Mouse (Mus musculus) kidney, adult 2 months (tissue): ENCODE results near the gene Efcab3. TPM values are rescaled to one million over a fixed set of nuclear protein-coding genes. Genes with fewer than 3 reads are reported as not detected.
"Not testable (repeated sequence)": the region's sequence is repeated elsewhere in the genome, so short reads cannot be mapped to it uniquely, and the experiment has no call there.

Experiments used
- DNase-seq: peaks from one replicate; pipeline ENCODE4 v3.0.0; 2021
- H3K27ac ChIP-seq: fragments of 200-500 bp; 2 replicates; pipeline ENCODE4 v1.5.1; 2012; ENCODE audit warnings: low read depth, low read length, control low read depth, inconsistent platforms; ENCODE audit not compliant: insufficient read depth
- H3K27me3 ChIP-seq: fragments of 200-500 bp; replicated peaks from 2 replicates; pipeline ENCODE4 v1.6.1; 2012; ENCODE audit warnings: mild to moderate bottlenecking, moderate library complexity, low read length, inconsistent platforms; ENCODE audit not compliant: control insufficient read depth, insufficient read depth
- H3K36me3 ChIP-seq: fragments of 200-500 bp; 2 replicates; pipeline ENCODE4 v1.6.1; 2012; ENCODE audit warnings: mild to moderate bottlenecking, moderate library complexity, low read length, inconsistent platforms; ENCODE audit not compliant: control insufficient read depth, insufficient read depth
- H3K4me1 ChIP-seq: fragments of 200-500 bp; 2 replicates; pipeline ENCODE4 v1.6.1; 2011; ENCODE audit warnings: low read length; ENCODE audit not compliant: control insufficient read depth, insufficient read depth
- H3K4me3 ChIP-seq: fragments of 200-500 bp; 2 replicates; pipeline ENCODE4 v1.5.1; 2011; ENCODE audit warnings: mild to moderate bottlenecking, low read depth, low read length, control low read depth; ENCODE audit not compliant: insufficient read depth
- CTCF ChIP-seq: fragments of 200-500 bp; conservative IDR thresholded peaks from 2 replicates; pipeline ENCODE4 v1.5.1; 2011; ENCODE audit warnings: low read depth, mild to moderate bottlenecking, control low read depth, low read length, moderate library complexity, mixed read lengths; ENCODE audit not compliant: insufficient read depth, insufficient read length
- POLR2A ChIP-seq: fragments of 200-500 bp; IDR thresholded peaks from one replicate; pipeline ENCODE4 v1.6.1; 2011; ENCODE audit warnings: low read depth, low read length, control low read depth
- WGBS: fragments of 180-500 bp; shearing (Covaris S2); methylation state at CpG from one replicate; pipeline ENCODE4 v1.1.7; 2018; 5-methylcytosine and 5-hydroxymethylcytosine counted together
- polyA plus RNA-seq: library from polyadenylated mRNA; depleted of rRNA; stranded (reverse); fragments of >200 nt; gene quantifications from 2 replicates; pipeline ENCODE4 v1.2.3, GENCODE M21; 2012; rRNA removed

The Efcab3 gene
- polyA plus RNA-seq = 0.15 TPM in 1 of 2 replicates, not detected in the other

- Histone ChIP-seq H3K27me3 (no peaks in the 10 kb centered on the region), H3K36me3 (no peaks in the 10 kb centered on the region), H3K27ac (no peak within 1 kb of the TSS), H3K4me3 (no peak within 1 kb of the TSS), H3K4me1 (no peaks in the 10 kb centered on the region)
- no peak for DNase-seq
- TF ChIP-seq CTCF (no peak), POLR2A (no peak)
- 93% methylated on average over 5 of the region's 5 CpGs for WGBS
Measured at GRCm38 (mm10) chr11:105063292-105063691, at the start of gene Efcab3. TSS of gene Efcab3 (plus strand) at chr11:105063592.

- H3K36me3 ChIP-seq = no peaks in the 10 kb centered on the region
- no peaks in the 10 kb centered on the region for H3K27me3 ChIP-seq
- no peak overlapping the region for H3K27ac ChIP-seq
- peak; percentile 20 for DNase-seq
- H3K4me1 ChIP-seq = no peaks in the 10 kb centered on the region
- no peak overlapping the region for H3K4me3 ChIP-seq
- 68% methylated on average over 7 of the region's 7 CpGs for WGBS
- TF ChIP-seq POLR2A = no peak
- TF ChIP-seq CTCF = peak; percentile 31
Measured at GRCm38 (mm10) chr11:105021071-105021470, 42.3 kb upstream of the Efcab3 start.

DNA sequence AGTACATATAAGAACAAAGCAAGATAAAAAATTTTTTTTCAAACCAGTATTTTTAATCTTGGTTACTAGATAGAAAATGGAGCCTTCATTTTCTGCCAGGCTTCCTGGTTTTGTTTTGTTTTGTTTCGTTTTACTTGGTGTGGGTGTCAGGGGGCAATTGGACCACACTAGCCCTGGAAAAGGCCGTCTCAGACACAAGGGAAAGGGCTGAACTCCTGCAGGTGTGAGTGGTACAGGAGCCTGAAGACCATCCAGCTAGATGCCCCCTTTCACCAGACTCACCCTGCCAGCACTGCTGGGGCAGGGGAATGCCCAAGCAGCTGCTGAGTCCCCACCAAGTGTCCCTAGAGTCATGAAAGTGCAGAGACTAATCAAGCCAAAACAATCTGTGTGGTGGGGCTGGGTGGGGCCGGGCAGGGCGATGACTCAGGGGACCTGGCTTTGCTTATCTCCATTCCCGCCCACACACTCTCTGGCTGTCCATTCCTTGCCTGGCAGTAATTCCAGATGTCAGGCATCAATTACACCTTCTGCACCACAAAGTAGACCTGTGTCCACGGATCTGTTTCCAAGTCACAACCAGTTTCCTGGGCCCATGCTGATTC is 34.5 kb upstream of the Efcab3 start:
- 31% methylated on average over 6 of the region's 6 CpGs for WGBS
- H3K4me1 ChIP-seq = no peaks in the 10 kb centered on the region
- DNase-seq = no peak

DNA sequence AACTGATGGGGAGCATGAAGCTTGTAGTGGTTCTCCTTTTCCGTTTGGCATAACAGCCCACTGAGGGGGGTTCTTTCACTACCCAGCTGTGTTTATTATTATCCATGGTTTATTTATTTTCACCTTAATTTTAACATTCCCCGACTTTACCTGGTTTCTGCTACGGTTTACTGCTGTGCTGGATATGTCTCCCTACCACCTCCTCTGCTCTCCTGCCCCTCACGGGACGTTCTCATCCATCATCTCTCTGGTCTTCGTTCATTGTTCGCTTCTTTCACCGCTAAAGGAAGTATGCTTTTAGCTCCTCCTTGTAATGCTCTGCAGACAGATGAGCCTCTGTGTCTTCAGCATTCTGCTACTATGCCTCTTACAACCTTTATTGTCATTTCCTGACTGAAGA is 33.9 kb upstream of the Efcab3 start:
- H3K4me3 ChIP-seq = no peak overlapping the region
- 74% methylated on average over 8 of the region's 8 CpGs for WGBS
- no peak for TF ChIP-seq CTCF
- no peak for TF ChIP-seq POLR2A
- H3K4me1 ChIP-seq = no peaks in the 10 kb centered on the region
- H3K27ac ChIP-seq = no peak overlapping the region
- no peaks in the 10 kb centered on the region for H3K27me3 ChIP-seq
- no peak for DNase-seq
- no peaks in the 10 kb centered on the region for H3K36me3 ChIP-seq

More for the DNA sequence above, 34.5 kb upstream of the Efcab3 start:
- Histone ChIP-seq H3K27me3 (no peaks in the 10 kb centered on the region), H3K4me3 (no peak overlapping the region), H3K27ac (no peak overlapping the region), H3K36me3 (no peaks in the 10 kb centered on the region)
- TF ChIP-seq POLR2A (no peak), CTCF (no peak)

DNA sequence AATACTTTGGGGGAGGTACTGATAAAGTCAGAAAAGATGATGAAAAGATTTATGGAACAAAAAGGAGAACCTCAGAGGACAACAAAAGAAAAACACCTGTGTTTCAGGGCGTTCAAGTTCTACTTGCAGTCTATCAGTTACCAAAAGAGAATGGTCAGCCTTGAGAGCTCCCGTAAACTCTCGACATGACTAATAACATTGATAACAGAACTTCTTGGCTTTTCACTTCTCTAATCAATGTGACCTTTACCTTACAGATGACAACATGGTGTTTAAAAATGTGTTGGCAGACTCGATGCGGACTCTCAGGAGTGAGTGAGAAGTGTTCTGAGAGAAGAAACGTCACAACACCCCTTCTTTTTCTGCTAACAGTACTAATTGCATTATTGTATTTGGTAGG is 33.2 kb upstream of the Efcab3 start:
- Histone ChIP-seq H3K36me3 (no peaks in the 10 kb centered on the region), H3K4me1 (no peaks in the 10 kb centered on the region), H3K27me3 (no peaks in the 10 kb centered on the region), H3K27ac (no peak overlapping the region), H3K4me3 (no peak overlapping the region)
- 88% methylated on average over 6 of the region's 6 CpGs for WGBS
- no peak for DNase-seq
- TF ChIP-seq POLR2A (no peak), CTCF (no peak)

DNA sequence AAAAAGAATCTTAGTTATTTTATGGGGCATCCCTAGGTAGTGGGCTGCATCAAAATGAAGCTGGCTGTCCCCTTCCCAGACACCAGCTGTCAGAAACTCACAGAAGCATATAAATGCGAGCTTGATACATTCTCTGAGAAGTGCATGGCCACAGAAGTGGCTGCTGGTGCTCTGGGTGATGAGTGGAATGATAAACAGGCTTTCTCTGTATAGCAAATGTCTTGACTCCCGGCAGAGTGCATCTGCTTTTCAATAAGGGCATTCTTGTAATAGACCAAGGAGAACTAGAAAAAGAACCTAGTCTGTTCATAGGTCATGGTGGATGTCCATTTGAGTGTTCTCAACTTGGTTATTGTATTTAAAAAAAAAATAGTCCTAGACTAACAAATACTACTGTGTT is 32.3 kb upstream of the Efcab3 start:
- H3K4me3 ChIP-seq = no peak overlapping the region
- H3K27ac ChIP-seq = no peak overlapping the region
- no peaks in the 10 kb centered on the region for H3K27me3 ChIP-seq
- no peaks in the 10 kb centered on the region for H3K4me1 ChIP-seq
- TF ChIP-seq POLR2A (no peak), CTCF (no peak)
- DNase-seq = no peak
- 76% methylated on average over 2 of the region's 2 CpGs for WGBS
- H3K36me3 ChIP-seq = no peaks in the 10 kb centered on the region

GRCm38 (mm10) chr11:105035081-105035480 is 28.3 kb upstream of the Efcab3 start:
- no peak for DNase-seq
- TF ChIP-seq POLR2A (no peak), CTCF (no peak)
- H3K4me3 ChIP-seq = no peak overlapping the region
- no peaks in the 10 kb centered on the region for H3K27me3 ChIP-seq
- H3K36me3 ChIP-seq = no peaks in the 10 kb centered on the region
- WGBS = 91% methylated on average over 1 of the region's 1 CpGs
- no peak overlapping the region for H3K27ac ChIP-seq
- no peaks in the 10 kb centered on the region for H3K4me1 ChIP-seq

- not testable (repeated sequence) for H3K36me3 ChIP-seq, H3K4me3 ChIP-seq, H3K27me3 ChIP-seq, H3K27ac ChIP-seq, H3K4me1 ChIP-seq, DNase-seq
- WGBS = 72% methylated on average over 22 of the region's 22 CpGs
Measured at GRCm38 (mm10) chr11:105112448-105112847, 49.1 kb downstream of the Efcab3 start.
